Mouse (Mus musculus): ENCODE measurements around the gene Gh.
A peak's percentile ranks its signal among the peaks of the same experiment; 100 is the strongest.
"Not testable (repeated sequence)": the region's sequence is repeated elsewhere in the genome, so short reads cannot be mapped to it uniquely, and the experiment has no call there.

Gh gene

DNA sequence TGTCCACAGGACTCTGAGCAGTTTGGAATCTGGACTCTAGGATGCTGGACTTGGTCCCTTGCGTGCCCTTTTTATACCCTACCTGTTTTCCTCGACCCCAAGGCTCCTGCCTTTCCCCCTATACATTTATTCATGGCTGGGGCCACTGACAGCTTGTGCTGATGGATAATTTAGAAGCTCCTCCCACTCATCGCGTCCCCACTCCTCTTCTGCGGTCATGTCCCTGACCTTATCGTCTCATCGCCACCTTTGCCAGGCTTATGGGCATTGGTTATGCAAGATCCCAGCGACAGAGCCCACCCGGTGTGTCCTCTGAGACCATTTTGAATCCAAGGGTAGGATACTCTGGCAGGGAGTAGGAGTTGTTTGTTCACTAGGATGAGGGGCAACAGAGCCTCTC lies at the start of gene Gh:
Gene Gh, minus strand, starts transcription at position 101 of the 400 bp plus-strand sequence.
- no peak for DNase-seq (ENCODE audit: low spot score)

DNA sequence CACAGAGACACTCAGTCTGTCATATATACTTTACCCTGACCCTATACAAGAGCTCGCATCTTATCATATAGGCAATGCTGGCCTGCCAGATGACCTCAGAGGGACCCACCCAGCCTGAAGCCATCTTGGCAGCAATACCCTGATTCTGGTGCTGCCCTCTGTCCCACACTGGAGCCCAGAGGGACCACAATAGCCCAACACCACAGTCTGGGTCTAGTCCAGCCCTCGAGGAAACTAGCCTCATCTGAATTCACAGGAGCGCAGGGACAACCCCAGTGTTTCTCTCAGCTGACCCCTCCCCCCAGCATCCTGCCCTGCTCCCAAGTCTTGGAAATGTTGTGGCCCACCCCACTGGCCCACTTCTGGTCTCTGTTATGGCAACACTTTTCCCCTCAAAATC lies 49.6 kb upstream of the Gh start:
- DNase-seq (ENCODE audit: low spot score): no peak

DNA sequence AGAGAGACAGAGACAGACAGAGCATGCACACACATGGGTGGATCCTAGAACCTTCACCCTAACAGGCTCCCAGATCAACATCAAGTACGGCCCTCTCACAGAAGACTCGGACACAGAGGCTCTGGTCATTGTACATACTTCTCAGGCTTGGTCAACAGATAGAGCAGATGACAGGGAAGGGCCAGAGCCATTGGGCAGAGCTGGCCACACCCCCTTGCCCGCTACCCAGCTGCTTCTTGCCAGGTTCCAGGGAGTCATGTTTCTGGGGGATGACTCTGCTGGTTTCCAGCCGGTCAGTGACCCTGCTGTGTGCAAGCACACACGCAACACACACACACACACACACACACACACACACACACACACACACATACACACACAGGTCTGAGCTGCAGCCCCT lies 49.2 kb upstream of the Gh start:
- no peak for DNase-seq (ENCODE audit: low spot score)

DNA sequence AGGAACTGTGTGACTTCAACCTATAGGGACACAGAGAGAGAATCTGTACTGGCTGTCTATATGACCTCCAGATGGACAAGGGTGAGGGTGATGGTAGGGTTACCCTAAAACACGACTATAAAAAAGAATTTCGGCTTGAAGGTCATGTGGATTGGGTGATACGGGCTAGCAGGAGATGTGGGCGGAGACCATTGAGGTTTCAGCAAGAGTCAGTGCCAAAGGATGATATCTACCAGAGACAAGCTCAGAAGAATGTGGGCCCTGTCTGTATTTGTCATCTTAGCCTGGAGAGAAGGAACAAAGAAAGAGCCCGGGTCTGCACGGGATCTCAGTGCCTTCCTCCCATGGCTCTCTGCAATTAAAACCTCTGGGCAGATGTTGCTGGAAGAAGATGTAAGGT lies 48.1 kb upstream of the Gh start:
- no peak for DNase-seq (ENCODE audit: low spot score)

DNA sequence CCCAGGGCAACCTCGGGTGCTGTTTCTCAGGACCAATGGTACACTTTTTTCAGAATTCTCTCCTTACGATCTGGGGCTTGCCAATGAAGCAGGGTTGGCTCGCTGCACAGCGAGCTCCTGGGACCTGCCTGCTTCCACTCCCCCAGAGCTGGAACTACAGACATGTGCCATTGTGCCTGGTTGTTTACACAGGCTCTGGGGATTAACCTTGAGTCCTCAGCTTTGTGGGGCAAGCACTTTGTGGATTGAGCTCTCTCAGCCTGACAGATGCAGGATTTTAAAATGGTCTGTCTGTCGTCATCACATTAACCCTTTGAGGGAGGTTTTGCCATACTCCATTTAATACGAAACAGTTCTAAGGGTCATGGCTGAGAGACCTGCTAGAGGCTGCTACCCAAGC lies 43.2 kb upstream of the Gh start:
- DNase-seq (ENCODE audit: low spot score): no peak

DNA sequence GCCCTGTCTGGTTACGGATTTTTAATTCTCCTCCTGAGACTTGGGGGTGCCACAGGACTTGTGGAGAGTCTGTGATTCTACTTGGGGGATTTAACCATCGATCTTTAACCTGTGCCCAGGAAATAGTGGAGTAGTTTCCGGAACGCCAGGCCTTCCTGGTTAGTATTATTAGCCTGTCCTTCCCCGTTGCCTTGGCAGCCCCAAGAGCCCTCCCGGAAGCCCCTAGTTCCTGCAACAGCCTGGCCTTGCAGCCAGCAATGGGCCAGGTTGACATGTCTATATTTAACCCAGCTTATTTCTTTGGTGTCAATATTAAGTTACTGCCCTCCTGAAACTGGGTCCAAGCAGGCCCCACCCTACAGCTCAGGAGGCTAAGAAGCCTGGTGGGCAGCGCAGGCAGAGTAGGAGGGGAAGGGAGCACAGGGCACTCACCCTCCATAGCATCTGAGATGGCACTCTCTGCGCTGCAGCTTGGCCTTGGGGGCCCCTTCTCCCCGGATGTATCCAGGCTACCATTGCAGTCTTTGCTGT lies 39.4 kb upstream of the Gh start:
- no peak for DNase-seq (ENCODE audit: low spot score)

DNA sequence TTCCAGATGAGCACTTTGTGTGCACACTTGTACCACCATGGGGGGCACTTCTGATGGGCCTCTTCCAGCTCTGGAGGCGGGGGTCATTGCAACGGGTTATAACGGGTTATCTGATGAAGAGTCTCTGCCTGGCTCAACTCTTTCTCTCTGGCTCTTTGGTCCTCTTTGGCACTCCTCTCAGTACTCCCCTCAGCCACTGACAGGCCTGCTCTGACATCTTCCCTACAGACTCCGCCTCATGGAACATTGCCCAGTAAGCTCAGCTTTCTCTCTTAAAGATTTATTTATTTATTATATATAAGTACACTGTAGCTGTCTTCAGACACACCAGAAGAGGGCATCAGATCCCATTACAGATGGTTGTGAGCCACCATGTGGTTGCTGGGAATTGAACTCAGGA lies 37.7 kb upstream of the Gh start:
- not testable (repeated sequence) for DNase-seq (ENCODE audit: low spot score)

- no peak for DNase-seq (ENCODE audit: low spot score)
These were observed 37.2 kb upstream of the Gh start for GRCm38 (mm10) chr11:106338870-106339269.

GRCm38 (mm10) chr11:106338029-106338428 lies 36.4 kb upstream of the Gh start:
- no peak for DNase-seq (ENCODE audit: low spot score)

DNA sequence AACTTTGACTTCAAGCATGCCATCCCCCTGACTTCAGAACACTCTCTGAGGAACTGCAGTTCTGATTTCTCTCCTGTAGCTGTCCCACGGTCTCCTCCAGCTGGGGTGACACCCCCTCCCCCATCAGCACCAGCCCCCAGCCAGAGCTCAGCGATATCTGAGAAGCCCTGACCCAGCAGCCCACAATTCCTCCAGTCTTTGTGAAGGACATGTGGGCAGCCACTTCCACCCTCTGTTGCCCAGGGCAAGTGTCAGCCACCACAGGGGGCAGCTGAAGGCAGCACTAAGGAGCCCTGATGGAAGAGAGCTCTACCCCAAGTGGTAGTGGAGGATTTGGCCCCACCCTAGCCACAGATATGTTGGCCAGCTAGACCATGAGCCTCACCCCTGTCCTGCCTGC lies 32.4 kb upstream of the Gh start:
- DNase-seq (ENCODE audit: low spot score): no peak

DNA sequence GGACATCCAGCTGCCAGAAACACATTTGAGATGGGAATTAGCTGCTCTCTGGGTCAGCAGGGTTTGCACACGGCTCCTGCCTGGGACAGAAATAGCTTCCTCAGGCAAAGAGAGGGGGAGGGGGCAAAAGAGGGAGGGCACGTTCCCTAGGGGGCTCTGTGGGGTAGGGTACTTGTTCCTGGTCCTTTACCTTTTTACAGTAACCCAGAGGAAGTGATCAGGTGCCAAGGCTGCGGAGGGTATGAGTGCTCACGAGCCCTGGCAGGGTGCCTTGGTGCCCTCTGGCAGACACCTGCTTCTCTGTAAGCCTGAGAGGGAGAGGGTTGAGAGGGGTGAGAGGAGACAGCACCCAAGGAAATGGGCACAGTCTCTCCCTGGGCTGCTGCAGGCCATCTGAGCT lies 30.8 kb upstream of the Gh start:
- no peak for DNase-seq (ENCODE audit: low spot score)

DNA sequence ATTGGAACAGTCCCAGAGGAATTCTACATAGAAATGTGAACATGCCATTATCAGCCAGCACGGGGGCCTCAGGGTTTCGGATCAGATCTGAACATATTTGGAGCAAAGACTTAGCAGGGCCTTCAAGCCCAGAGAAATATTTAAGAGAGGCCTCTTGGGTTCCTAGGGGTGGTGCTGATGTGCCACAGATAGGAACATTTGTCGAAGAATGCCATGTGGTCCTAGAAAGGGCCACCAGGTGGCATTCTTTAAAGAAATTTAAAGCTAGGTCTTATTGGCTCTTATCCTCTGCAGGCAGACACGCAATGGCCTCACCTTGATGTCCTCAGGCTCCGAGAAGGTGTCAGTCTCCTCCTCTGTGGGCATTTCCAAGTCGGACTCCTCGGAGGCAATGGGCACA lies 28.0 kb upstream of the Gh start:
- no peak for DNase-seq (ENCODE audit: low spot score)

- DNase-seq (ENCODE audit: low spot score): no peak
These were observed 27.5 kb upstream of the Gh start for GRCm38 (mm10) chr11:106329128-106329527.

DNA sequence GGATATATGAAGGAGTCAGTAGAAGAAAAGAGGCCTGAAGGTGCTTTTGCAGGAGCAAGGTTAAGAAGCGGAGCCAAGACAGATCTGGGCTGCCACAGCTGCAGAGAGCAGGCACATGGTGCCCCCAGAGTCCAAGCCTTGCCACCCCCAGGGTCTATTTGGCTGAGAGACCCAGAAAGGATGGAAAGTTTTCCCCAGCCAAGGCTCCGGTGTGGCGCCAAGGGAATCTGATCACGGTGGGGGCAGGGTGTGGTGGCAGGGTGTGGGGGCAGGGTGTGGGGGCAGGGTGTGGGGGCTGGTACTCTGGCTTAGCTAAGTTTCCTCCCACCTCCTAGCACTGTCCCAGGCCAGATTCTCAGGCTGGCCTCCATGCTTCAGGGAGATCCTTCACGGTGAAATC lies 26.9 kb upstream of the Gh start:
- no peak for DNase-seq (ENCODE audit: low spot score)

DNA sequence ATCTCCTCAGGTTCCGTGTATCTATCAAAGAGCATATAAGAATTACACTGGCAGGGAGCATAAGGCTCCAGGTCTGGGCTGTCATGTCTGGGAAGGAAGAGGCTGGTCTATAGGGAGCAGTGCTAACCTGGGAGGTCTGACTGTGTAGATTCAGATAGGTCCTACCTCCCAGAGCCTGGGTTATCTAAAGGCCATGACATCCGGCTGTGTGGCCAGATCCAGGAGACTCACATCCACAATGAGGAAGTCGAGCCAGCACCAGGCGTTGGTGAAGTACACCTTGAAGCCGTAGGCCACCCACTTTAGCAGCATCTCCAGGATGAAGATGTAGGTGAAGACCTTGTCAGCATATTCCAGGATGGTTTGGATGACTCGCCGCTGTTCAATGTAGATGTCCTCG lies 24.8 kb upstream of the Gh start:
- no peak for DNase-seq (ENCODE audit: low spot score)

DNA sequence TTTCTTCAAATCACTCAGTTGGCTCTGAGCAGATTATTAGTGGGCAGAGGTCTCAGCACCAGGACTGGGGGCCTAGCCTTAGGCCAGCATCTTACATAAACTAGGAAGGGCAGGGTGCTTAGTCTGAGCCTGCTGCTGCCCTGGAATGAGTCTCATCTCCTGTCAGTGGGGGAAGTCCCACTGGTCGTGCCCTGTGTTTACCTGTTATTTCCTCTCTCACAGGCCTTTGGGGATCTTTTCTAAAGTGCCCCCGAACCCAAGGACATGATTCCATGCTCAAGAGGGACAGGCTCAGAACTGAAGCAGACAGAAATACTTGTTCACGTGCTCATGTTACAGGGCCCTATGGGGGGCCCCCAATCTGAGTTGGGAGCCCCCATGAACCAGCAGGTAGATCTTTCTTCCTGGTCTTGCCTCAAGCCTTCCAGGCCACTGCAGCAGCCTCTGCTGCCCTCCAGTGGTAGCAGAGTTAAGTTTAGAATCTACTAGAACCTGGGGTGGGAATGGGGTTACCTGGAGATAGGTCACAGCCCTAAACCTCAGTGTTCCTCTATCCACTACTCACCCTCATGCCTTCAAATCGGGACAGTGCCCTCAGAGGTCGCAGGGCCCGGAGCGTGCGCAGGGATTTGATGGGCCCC lies 24.0 kb upstream of the Gh start:
- DNase-seq (ENCODE audit: low spot score): peak; percentile 41

- peak; percentile 33 for DNase-seq (ENCODE audit: low spot score)
These were observed 23.2 kb upstream of the Gh start for GRCm38 (mm10) chr11:106324858-106325257.

- no peak for DNase-seq (ENCODE audit: low spot score)
These were observed 17.0 kb upstream of the Gh start for GRCm38 (mm10) chr11:106318406-106319366.

GRCm38 (mm10) chr11:106317801-106318200 lies 16.1 kb upstream of the Gh start:
- no peak for DNase-seq (ENCODE audit: low spot score)

DNA sequence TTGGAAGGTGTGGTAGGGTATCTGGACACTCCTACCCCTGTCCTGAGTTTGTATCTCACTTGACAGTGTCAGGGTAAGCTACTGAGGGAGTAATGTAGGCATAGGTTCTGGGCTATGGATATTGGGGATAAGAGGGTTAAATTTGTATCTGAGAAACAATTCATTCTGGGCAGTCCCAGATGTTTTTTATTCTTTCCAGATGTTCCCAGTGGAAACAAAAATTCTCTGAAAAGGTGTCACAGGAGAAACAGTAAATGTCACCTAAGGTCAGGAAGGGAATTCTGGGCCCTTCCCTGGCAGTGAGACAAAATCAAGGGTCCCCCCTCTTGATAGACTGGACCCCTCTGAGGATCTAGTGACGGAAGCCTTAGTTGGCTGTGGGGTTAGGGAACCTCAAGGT lies 14.8 kb upstream of the Gh start:
- no peak for DNase-seq (ENCODE audit: low spot score)

GRCm38 (mm10) chr11:106314333-106314812 lies 12.7 kb upstream of the Gh start, which contains the start of gene Cd79b:
TSS of gene Cd79b (minus strand) at chr11:106314762.
- DNase-seq (ENCODE audit: low spot score): no peak

DNA sequence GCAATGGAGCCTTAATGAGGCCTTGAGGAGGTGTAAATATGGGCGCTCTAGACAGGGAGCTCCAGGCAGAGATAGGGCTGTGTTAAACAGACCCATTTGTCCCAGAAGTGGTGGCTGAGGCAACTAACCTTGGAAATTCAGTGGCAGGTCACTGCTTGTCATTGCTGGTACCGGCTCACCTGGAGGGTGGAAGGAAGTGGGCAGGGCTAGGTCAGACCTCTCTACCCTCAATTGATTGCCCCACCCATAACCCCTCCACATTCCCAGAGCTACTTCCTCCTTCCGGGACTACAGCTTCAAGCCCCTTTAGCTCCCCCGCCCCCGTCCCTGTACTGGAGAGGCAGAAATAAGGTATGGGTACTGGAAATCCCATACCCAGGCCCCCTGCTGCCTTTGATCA lies 11.9 kb upstream of the Gh start:
- DNase-seq (ENCODE audit: low spot score): no peak

DNA sequence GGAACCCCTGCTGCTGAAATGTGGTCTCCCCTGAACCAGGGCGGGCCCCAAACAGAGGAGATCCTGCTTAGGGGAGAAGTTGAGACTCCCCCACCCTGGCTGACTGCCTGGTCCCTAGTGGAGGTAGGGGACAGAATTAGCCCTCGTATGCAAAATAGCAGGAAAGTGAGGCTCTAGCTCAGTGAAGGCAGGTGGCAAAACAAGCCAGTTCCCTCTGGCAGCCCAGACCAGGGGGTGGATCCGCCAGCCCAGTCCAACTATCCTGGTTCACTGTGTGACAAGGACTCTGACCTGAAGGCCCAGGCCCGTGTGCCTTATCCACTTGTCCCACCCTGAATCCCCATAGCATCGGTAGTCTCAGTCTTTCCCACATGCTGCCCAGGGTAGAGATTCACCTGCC lies 8.5 kb upstream of the Gh start:
- DNase-seq (ENCODE audit: low spot score): no peak

Measured in yolk sac, embryonic 10.5 days (tissue).